Mouse (Mus musculus) frontal cortex, postnatal 10 days (tissue): ENCODE measurements around the gene Fbxl18.
"Not testable (repeated sequence)": the region's sequence is repeated elsewhere in the genome, so short reads cannot be mapped to it uniquely, and the experiment has no call there.

Source experiments
- DNase-seq, 2 experiments: peaks; one replicate each; pipeline ENCODE4 v3.0.0; 2022; ENCODE audit warnings: low spot score in 2 of 2, mixed read lengths in 1 of 2

Gene Fbxl18

DNA sequence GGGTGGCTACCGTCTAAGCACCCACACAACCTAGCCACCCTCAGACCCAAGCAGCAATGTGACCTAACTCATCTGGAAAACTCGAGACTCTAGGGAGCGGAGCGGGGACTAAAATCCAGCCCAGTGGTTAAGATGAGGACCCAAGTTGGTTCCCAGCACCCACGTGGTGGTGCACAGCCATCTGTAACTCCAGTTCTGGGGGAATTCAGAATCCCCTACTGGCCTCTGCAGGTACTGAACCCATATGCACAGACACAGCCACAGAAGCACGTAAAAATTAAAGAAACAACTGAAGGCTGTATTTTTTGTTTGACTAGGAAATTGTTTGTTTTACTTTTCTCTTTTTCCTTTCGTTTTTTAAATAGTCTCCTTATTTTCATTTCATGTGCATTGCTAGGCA lies 21.5 kb downstream of the Fbxl18 start:
- no peak for DNase-seq

GRCm38 (mm10) chr5:142871765-142872164 lies 23.5 kb downstream of the Fbxl18 start:
- no peak for DNase-seq

- DNase-seq, result no peak
Observed at GRCm38 (mm10) chr5:142869463-142869862, 25.8 kb downstream of the Fbxl18 start.

DNA sequence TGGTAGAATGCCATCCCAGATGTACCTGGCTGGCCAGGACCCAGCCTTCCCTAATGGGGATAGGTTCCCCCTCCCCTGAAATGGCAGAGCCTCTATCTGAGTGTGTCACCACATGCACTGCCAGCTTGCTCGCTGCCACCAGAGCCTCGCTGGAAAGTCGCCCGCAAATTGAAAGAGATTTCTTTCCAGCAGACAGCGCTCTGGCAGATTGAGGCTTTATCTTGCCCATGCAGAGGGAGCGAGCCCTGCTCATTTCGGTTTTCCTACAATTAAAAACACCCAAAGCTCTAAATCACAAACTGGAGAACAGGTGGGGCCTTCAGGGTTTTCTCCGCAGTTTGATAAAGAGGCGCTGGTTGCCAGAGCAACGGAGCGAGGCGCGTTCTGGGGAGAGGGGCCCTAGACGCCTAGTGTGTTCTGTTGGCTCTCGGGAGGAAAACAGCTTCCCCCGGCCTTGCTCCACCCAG lies 37.4 kb downstream of the Fbxl18 start:
- DNase-seq, result peak; percentile 60 to 71

DNA sequence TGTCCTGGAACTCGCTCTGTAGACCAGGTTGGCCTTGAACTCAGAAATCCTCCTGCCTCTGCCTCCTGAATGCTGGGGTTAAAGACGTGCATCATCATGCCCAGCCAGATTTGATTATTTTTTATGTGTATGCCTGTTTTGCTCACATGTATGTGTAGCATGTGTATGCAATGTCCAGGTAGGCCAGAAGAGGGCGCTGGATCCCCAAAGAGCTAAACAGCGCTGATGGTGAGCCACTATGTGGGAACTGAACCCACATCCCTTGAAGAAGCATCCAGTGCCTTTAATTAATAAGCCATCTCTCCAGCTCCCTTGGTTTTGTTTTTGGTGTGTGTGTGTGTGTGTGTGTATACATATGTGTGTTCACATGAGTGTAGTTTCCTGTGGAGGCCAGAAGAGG lies 38.8 kb downstream of the Fbxl18 start:
- DNase-seq, result no peak

- DNase-seq, result peak; percentile 57 to 59
Observed at GRCm38 (mm10) chr5:142854877-142855276, 40.3 kb downstream of the Fbxl18 start.

DNA sequence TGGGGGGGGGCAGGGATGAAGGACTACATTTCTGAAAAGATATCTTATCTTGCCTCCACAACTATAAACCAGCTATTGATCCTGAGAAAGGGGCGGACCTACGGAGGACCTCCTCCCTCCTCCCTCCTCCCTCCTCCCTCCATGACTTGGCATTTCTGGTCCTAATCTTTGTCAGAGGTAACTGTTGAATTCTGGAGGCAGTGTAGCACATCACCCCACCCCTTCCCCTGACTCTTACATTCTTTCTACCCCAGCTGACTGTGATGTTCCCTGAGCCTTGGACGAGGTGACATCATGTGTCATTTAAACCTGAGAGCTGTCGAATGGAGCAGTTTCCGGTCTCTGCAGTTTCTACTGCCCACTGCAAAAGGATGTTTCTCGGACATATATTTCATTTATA lies 41.6 kb downstream of the Fbxl18 start:
- no peak for DNase-seq

GRCm38 (mm10) chr5:142851681-142852049 lies 43.6 kb downstream of the Fbxl18 start:
- no peak for DNase-seq

- no peak for DNase-seq
Observed at GRCm38 (mm10) chr5:142850916-142851680, 44.1 kb downstream of the Fbxl18 start.

DNA sequence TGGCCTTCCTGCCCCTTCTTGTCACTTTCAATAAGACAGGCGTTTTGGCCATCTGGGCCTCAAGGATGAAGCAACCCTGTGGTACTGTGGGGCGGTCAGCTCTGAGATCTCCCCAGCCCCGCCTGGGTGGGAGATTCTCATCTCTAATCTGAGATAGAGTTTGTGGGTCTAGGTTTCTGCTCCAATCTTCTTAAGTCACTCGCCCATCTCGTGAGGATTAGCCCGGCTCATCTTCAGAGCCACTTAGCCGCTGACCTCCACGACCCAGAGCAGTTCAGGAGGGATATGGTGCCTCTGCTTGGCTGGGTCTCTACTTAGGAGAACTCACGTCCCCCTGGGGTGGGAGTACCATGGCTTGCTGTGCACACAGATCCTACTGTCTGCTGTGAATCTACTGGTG lies 44.7 kb downstream of the Fbxl18 start:
- DNase-seq, result no peak

- no peak for DNase-seq
Observed at GRCm38 (mm10) chr5:142848911-142849310, 46.3 kb downstream of the Fbxl18 start.

DNA sequence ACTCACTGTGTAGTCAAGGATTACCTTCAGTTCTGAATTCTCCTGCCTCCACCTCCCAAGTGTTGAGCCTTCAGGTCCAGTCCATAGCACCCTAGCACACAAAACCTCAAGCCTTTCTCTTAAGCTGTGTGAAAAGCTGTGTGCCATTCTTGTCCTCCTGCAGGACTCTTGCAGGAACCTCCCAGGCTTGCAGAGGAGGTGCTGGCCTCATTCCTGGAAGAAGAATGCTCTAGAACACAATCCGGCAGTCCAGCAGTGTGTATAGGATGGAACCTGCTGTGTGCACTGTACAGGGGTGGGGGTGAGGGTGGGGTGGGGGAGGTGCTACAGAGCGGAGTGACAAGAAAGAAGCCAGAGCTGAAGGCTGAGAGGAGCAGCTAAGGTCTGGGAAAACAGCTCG lies 47.1 kb downstream of the Fbxl18 start:
- no peak for DNase-seq

DNA sequence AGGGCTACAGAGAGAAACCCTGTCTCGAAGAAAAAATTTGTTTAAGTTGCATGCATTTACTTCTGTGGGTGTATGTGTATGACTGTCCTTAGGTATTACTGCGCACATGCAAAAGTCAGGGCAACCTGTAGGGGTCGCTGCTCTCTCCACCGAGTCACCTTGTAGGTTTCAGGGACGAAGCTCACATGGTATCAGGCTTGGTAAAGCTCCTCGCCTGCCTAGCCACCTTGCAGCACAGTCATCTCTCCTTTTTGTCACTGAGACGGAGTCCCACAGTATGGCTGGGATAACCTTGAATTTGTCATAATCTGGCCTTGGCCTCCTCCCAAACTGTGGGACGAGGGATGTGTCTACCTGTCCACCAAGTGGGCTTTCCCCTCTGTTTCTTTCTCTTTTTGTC lies 50.8 kb downstream of the Fbxl18 start:
- DNase-seq, result no peak

DNA sequence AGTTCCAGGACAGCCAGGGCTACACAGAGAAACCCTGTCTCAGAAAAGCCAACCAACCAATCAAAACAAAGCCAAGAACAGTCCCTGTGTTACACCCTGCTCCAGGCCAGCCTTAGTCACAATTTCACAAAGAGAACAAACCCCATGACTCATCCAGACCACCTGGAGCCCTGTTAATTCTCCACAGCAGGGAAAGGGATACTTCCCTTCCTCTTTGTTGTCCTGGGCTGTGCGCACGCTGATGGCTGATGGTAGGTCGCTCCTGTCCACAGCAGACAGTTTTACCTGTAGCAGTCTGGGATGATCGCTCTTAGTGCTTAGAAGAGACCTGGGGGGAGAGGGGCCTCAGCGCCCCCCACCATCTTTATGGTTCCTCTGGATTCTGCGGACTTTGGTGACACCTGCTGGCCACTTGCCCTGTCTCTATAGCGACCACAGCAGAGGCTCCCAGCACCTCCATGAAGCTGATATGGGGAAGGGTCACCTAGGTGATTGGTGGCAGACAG lies 53.0 kb downstream of the Fbxl18 start:
- no peak for DNase-seq

GRCm38 (mm10) chr5:142841372-142842136 lies 53.7 kb downstream of the Fbxl18 start:
- DNase-seq, result no peak

DNA sequence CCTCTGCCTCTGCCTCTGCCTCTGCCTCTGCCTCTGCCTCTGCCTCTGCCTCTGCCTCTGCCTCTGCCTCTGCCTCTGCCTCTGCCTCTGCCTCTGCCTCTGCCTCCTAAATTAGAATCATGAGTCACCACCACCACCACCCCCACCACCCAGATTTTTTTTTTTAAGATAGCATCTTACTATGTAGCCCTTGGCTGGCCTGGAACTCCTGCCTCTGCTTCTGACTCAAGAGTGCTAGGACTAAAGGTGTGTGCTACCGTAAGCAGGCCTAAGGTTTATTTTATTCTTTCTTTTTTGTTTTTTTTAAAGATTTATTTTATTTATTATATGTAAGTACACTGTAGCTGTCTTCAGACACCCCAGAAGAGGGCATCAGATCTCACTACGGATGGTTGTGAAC lies 57.8 kb downstream of the Fbxl18 start:
- not testable (repeated sequence) for DNase-seq

GRCm38 (mm10) chr5:142836891-142837290 lies 58.3 kb downstream of the Fbxl18 start:
- DNase-seq, result no peak

DNA sequence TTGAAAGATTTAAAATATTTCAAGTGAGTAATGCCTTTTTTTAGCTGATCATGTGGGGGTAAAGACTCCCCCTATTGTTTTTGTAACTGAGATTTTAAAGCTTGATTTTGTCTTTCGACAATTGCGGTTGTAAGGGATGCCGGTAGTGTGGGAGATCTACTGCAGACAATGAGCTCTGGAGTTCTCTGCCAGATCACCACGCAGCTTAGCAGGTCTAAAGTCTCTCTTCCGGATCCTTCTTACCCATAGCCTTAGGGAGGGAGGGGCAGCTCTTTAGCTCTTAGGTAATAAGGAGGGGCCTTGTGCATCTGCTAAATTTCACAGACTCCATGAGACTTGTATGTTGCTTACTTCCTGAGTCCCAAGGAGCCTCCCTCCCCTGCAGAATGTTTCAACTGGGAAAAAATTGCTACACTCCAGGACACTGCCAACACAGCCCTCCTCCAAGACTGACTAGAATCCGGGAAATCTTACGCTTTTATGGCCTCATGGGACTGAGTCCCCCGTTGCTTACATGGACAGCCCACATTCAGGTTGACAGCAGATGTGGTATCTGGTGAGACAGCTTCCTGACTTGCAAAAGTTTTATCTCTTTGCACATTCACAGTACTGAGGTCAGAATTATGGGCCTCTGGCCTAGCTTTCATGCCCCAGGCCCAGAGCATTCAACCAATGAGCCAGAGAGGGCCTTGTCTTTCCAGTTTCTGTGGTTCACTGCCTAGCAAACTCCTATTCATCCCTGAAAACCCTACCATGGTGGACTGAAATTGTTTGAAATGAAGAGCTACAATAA lies 61.4 kb downstream of the Fbxl18 start:
- DNase-seq, result no peak

DNA sequence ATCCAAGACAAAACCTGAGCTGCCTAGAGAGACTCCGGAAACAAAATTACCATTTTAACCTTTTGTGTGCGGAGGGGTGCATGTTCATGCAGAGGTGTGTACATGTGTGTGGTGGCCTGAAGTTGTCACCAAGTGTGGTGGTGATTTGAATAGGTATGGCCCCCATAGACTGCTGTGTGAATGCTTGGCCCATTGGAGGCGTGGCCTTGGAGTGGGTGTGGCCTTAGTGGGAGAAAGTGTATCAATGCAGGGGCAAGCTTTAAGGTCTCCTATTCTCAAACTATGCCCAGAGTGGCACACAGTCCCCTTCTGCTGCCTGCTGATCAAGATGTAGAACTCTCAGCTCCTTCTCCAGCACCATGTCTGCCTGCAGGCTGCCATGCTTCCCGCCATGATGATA lies 69.1 kb downstream of the Fbxl18 start:
- DNase-seq, result no peak

DNA sequence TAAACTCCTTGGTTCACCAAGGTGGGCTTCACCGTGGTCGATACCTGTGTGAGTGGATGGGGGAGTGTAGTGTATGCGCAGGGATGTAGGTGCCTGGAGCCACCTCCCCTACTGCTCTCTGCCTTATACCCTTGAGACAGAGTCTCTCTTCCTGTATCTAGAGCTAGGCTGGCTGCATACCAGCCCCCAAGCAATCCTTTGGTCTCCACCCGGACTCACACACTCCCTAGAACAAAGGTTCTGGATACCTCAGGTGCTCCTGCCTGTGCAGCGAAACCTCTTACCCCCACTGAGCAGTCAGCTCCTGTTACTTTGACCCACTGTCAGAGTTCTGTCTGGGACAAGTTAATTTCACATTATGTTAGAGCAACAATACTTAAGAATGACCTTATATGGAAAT lies 69.6 kb downstream of the Fbxl18 start:
- DNase-seq, result no peak

GRCm38 (mm10) chr5:142824091-142824490 lies 71.1 kb downstream of the Fbxl18 start:
- no peak for DNase-seq
